Mouse (Mus musculus): ENCODE data around the gene Dpep3. TPM values are rescaled to one million over a fixed set of nuclear protein-coding genes. Genes with fewer than 3 reads are reported as not detected.

Gene Dpep3
- polyA plus RNA-seq, 1 experiment from 2014 or later: not detected

- Histone ChIP-seq H3K36me3 (peaks cover 13% of the 10 kb centered on the region; the same call in 1 of the 2 replicates), H3K27ac (replicated peaks) (no peak overlapping the region), H3K9me3 (no peaks in the 10 kb centered on the region), H3K4me1 (peaks cover 14% of the 10 kb centered on the region), H3K9ac (replicated peaks) (no peak overlapping the region), H3K4me2 (replicated peaks) (no peak overlapping the region), H3K27me3 (no peaks in the 10 kb centered on the region), H3K4me3 (no peak overlapping the region)
- WGBS: 90% methylated on average over 11 of the region's 11 CpGs
- no peak for ATAC-seq (ENCODE audit: low FRiP score, low read depth)
Measured at GRCm38 (mm10) chr8:105932525-105932924, 46.7 kb downstream of the Dpep3 start.

- Histone ChIP-seq H3K4me1 (peaks cover 9% of the 10 kb centered on the region), H3K4me2 (replicated peaks) (no peak overlapping the region), H3K4me3 (no peak overlapping the region), H3K9ac (replicated peaks) (no peak overlapping the region), H3K36me3 (peaks cover 16% of the 10 kb centered on the region; the same call in 1 of the 2 replicates), H3K27ac (replicated peaks) (no peak overlapping the region), H3K27me3 (no peaks in the 10 kb centered on the region), H3K9me3 (no peaks in the 10 kb centered on the region)
- WGBS: 96% methylated on average over 3 of the region's 3 CpGs
- no peak for ATAC-seq (ENCODE audit: low FRiP score, low read depth)
Measured at GRCm38 (mm10) chr8:105931271-105931670, 48.0 kb downstream of the Dpep3 start.

GRCm38 (mm10) chr8:105930602-105931001, 48.6 kb downstream of the Dpep3 start:
- H3K27ac ChIP-seq (replicated peaks): peak overlapping the region; percentile 64
- peak overlapping the region; percentile 37; the same call in 1 of the 2 replicates for H3K9ac ChIP-seq (replicated peaks)
- 0 out of 2 replicates have a peak, but pooled peaks cover 4% of the 10 kb centered on the region for H3K4me1 ChIP-seq
- WGBS: 14% methylated on average over 8 of the region's 8 CpGs
- no peak overlapping the region for H3K4me3 ChIP-seq
- peak; percentile 56 for ATAC-seq (ENCODE audit: low FRiP score, low read depth)
- no peaks in the 10 kb centered on the region for H3K9me3 ChIP-seq
- peaks cover 16% of the 10 kb centered on the region; the same call in 1 of the 2 replicates for H3K36me3 ChIP-seq
- H3K27me3 ChIP-seq: no peaks in the 10 kb centered on the region
- no peak overlapping the region for H3K4me2 ChIP-seq (replicated peaks)

- H3K9ac ChIP-seq (replicated peaks): no peak overlapping the region
- peaks cover 4% of the 10 kb centered on the region; the same call in 1 of the 2 replicates for H3K4me1 ChIP-seq
- peaks cover 13% of the 10 kb centered on the region; the same call in 1 of the 2 replicates for H3K36me3 ChIP-seq
- no peak overlapping the region for H3K4me2 ChIP-seq (replicated peaks)
- H3K4me3 ChIP-seq: no peak overlapping the region
- ATAC-seq (ENCODE audit: low FRiP score, low read depth): no peak
- no peaks in the 10 kb centered on the region for H3K27me3 ChIP-seq
- no peaks in the 10 kb centered on the region for H3K9me3 ChIP-seq
- 87% methylated on average over 3 of the region's 3 CpGs for WGBS
- no peak overlapping the region for H3K27ac ChIP-seq (replicated peaks)
Measured at GRCm38 (mm10) chr8:105925123-105925522, 54.1 kb downstream of the Dpep3 start.

Small RNA genes within 50 kb of the gene (microRNA-seq; reads per million reads assigned to microRNA genes)
- not detected for gene Mir7074

Other genes with a start within 250 kb of the Dpep3 start
- gene Gfod2, start 220.8 kb downstream of the Dpep3 start, polyA plus RNA-seq (2016; fragmentation: Nextera tagmentation; extraction: Ambion mirVana): 52.9 and 58.8 TPM in 2 replicates
- 15.0 and 15.1 TPM in 2 replicates for gene Ranbp10, start 152.1 kb downstream of the Dpep3 start, polyA plus RNA-seq (2016; fragmentation: Nextera tagmentation; extraction: Ambion mirVana)
- 0.22 and 0.63 TPM in 2 replicates for gene Tsnaxip1, start 151.7 kb downstream of the Dpep3 start, polyA plus RNA-seq (2016; fragmentation: Nextera tagmentation; extraction: Ambion mirVana)
- 66.3 and 67.0 TPM in 2 replicates for gene Cenpt, start 126.2 kb downstream of the Dpep3 start, polyA plus RNA-seq (2016; fragmentation: Nextera tagmentation; extraction: Ambion mirVana)
- 76.7 and 78.6 TPM in 2 replicates for gene Thap11, start 124.3 kb downstream of the Dpep3 start, polyA plus RNA-seq (2016; fragmentation: Nextera tagmentation; extraction: Ambion mirVana)
- 280 and 286 TPM in 2 replicates for gene Nutf2, start 118.8 kb downstream of the Dpep3 start, polyA plus RNA-seq (2016; fragmentation: Nextera tagmentation; extraction: Ambion mirVana)
- 73.3 and 75.9 TPM in 2 replicates for gene Edc4, start 98.5 kb downstream of the Dpep3 start, polyA plus RNA-seq (2016; fragmentation: Nextera tagmentation; extraction: Ambion mirVana)
- 0.43 and 0.82 TPM in 2 replicates for gene Nrn1l, start 85.9 kb downstream of the Dpep3 start, polyA plus RNA-seq (2016; fragmentation: Nextera tagmentation; extraction: Ambion mirVana)
- gene Pskh1, start 79.0 kb downstream of the Dpep3 start, polyA plus RNA-seq (2016; fragmentation: Nextera tagmentation; extraction: Ambion mirVana): 23.0 and 23.2 TPM in 2 replicates
- 2.3 and 3.4 TPM in 2 replicates for gene Ctrl, start 45.6 kb downstream of the Dpep3 start, polyA plus RNA-seq (2016; fragmentation: Nextera tagmentation; extraction: Ambion mirVana)
- 21.4 and 25.8 TPM in 2 replicates for gene Psmb10, start 41.0 kb downstream of the Dpep3 start, polyA plus RNA-seq (2016; fragmentation: Nextera tagmentation; extraction: Ambion mirVana)
- 0.45 and 0.99 TPM in 2 replicates for gene Lcat, start 36.0 kb downstream of the Dpep3 start, polyA plus RNA-seq (2016; fragmentation: Nextera tagmentation; extraction: Ambion mirVana)
- gene Slc12a4, start 13.3 kb downstream of the Dpep3 start, polyA plus RNA-seq (2016; fragmentation: Nextera tagmentation; extraction: Ambion mirVana): 11.4 and 12.7 TPM in 2 replicates
- gene Dus2, start 11.9 kb upstream of the Dpep3 start, polyA plus RNA-seq (2016; fragmentation: Nextera tagmentation; extraction: Ambion mirVana): 15.9 and 17.8 TPM in 2 replicates
- 0.22 TPM in 1 of 2 replicates, not detected in the other for gene Dpep2nb, start 26.5 kb upstream of the Dpep3 start, polyA plus RNA-seq (2016; fragmentation: Nextera tagmentation; extraction: Ambion mirVana)
- 19.7 and 19.8 TPM in 2 replicates for gene Ddx28, start 32.5 kb upstream of the Dpep3 start, polyA plus RNA-seq (2016; fragmentation: Nextera tagmentation; extraction: Ambion mirVana)
- gene Nfatc3, start 79.4 kb upstream of the Dpep3 start, polyA plus RNA-seq (2016; fragmentation: Nextera tagmentation; extraction: Ambion mirVana): 5.3 and 6.0 TPM in 2 replicates
- gene Esrp2, start 157.5 kb upstream of the Dpep3 start, polyA plus RNA-seq (2016; fragmentation: Nextera tagmentation; extraction: Ambion mirVana): 0.87 and 1.3 TPM in 2 replicates
- 14.2 and 16.7 TPM in 2 replicates for gene Pla2g15, start 171.0 kb upstream of the Dpep3 start, polyA plus RNA-seq (2016; fragmentation: Nextera tagmentation; extraction: Ambion mirVana)
- gene Slc7a6, start 189.4 kb upstream of the Dpep3 start, polyA plus RNA-seq (2016; fragmentation: Nextera tagmentation; extraction: Ambion mirVana): 63.2 and 63.8 TPM in 2 replicates
- gene Slc7a6os, start 231.5 kb upstream of the Dpep3 start, polyA plus RNA-seq (2016; fragmentation: Nextera tagmentation; extraction: Ambion mirVana): 36.6 and 39.4 TPM in 2 replicates
- gene Prmt7, start 231.5 kb upstream of the Dpep3 start, polyA plus RNA-seq (2016; fragmentation: Nextera tagmentation; extraction: Ambion mirVana): 57.3 and 59.9 TPM in 2 replicates